Mouse (Mus musculus) heart, embryonic 10.5 days (tissue): ENCODE measurements around the gene Olfr293. TPM values are rescaled to one million over a fixed set of nuclear protein-coding genes. Genes with fewer than 3 reads are reported as not detected.

Experiments used
- DNase-seq: peaks from one replicate; pipeline ENCODE4 v3.0.0-alpha.2; 2017; ENCODE audit warnings: low spot score
- H3K27ac ChIP-seq: fragments of 300-500 bp; sonication (generic); 2 replicates; pipeline ENCODE4 v1.5.1; 2016; ENCODE audit warnings: mild to moderate bottlenecking
- H3K27me3 ChIP-seq: fragments of 300-500 bp; sonication (generic); 2 replicates; pipeline ENCODE4 v1.6.1; 2016; ENCODE audit warnings: mild to moderate bottlenecking; ENCODE audit not compliant: poor library complexity, insufficient read depth, severe bottlenecking
- H3K36me3 ChIP-seq: fragments of 300-500 bp; sonication (generic); 2 replicates; pipeline ENCODE4 v1.6.1; 2016; ENCODE audit warnings: mild to moderate bottlenecking, moderate library complexity
- H3K4me1 ChIP-seq: fragments of 300-500 bp; sonication (generic); 2 replicates; pipeline ENCODE4 v1.6.1; 2016; ENCODE audit warnings: mild to moderate bottlenecking
- H3K4me3 ChIP-seq: fragments of 300-500 bp; sonication (generic); 2 replicates; pipeline ENCODE4 v1.5.1; 2016; ENCODE audit warnings: mild to moderate bottlenecking, moderate library complexity
- H3K9me3 ChIP-seq: fragments of 300-500 bp; sonication (generic); 2 replicates; pipeline ENCODE4 v1.6.1; 2016; ENCODE audit warnings: mild to moderate bottlenecking, moderate library complexity
- WGBS: fragments of 180-500 bp; shearing (Covaris S2); methylation state at CpG from one replicate; pipeline ENCODE4 v1.1.7; 2016; 5-methylcytosine and 5-hydroxymethylcytosine counted together
- polyA plus RNA-seq: library from polyadenylated mRNA; unstranded; fragments of >200 nt; fragmentation: Nextera tagmentation; extraction: Ambion mirVana; gene quantifications from 2 replicates; pipeline ENCODE4 v1.2.1, GENCODE M21; 2016

Olfr293 gene
- polyA plus RNA-seq, result not detected in 2 replicates

GRCm38 (mm10) chr7:86648761-86649160 lies at the start of gene Olfr293:
TSS of gene Olfr293 (plus strand) at chr7:86649061.
- Histone ChIP-seq H3K9me3 (no peaks in the 10 kb centered on the region), H3K4me3 (no peak within 1 kb of the TSS), H3K27ac (no peak within 1 kb of the TSS), H3K36me3 (no peaks in the 10 kb centered on the region), H3K27me3 (no peaks in the 10 kb centered on the region), H3K4me1 (no peaks in the 10 kb centered on the region)
- no peak for DNase-seq
- WGBS, result 91% methylated on average over 4 of the region's 4 CpGs

DNA sequence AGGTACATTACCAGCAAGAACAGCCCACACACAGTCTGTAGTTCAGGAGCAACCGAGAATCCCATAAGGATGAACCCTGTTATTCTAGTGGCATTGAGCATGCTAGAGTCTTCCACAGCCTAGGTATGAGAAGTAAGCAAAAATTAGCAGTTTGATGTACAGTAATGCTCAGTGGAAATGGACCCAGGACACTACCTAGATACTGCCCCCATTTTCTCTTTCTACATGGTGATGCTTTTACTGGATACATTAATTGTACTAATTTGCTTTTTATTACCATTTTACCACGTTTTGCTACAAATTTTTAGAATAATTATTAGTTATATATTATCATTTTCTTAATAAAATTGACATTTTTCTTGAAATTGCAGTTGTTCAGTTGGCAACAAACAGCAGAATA lies 32.3 kb upstream of the Olfr293 start, which contains the start of gene Olfr294:
Gene Olfr294 (minus strand): TSS at position 101 of the 400 bp plus-strand sequence.
- Histone ChIP-seq H3K27me3 (no peaks in the 10 kb centered on the region), H3K27ac (no peak within 1 kb of the TSS), H3K4me3 (no peak within 1 kb of the TSS), H3K4me1 (no peaks in the 10 kb centered on the region), H3K9me3 (no peaks in the 10 kb centered on the region), H3K36me3 (no peaks in the 10 kb centered on the region)
- WGBS, result 63% methylated on average over 2 of the region's 2 CpGs
- no peak for DNase-seq

DNA sequence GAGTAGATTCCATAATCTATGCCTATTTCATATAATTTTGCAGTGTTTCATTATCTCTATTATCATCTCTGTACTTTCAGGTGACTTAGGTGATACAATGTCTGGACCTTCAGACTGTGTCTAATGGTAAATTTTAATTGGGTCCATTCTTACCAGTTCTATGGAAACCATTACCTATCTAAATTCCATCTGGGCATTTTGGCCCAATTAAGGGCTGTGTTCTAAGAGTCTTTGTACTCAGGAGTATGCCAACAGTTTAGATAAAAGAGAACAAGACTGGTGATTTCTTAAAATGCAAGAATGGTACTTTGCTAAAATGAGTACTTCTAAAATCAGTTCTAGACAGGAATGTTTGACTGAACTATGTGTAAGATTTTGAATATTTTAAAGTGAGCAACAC lies 39.2 kb downstream of the Olfr293 start, which contains the start of gene Olfr292:
Gene Olfr292 (plus strand): TSS at position 301 of the 400 bp plus-strand sequence.
- Histone ChIP-seq H3K9me3 (no peaks in the 10 kb centered on the region), H3K27me3 (no peaks in the 10 kb centered on the region), H3K27ac (no peak within 1 kb of the TSS), H3K36me3 (no peaks in the 10 kb centered on the region), H3K4me1 (no peaks in the 10 kb centered on the region), H3K4me3 (no peak within 1 kb of the TSS)
- no peak for DNase-seq

Other genes with a start within 250 kb of the Olfr293 start
- not detected in 2 replicates for gene Olfr301, start 245.2 kb upstream of the Olfr293 start, polyA plus RNA-seq
- gene Olfr299, start 189.1 kb upstream of the Olfr293 start, polyA plus RNA-seq, result not detected in 2 replicates
- gene Olfr298, start 156.6 kb upstream of the Olfr293 start, polyA plus RNA-seq, result not detected in 2 replicates
- not detected in 2 replicates for gene Olfr297, start 129.1 kb upstream of the Olfr293 start, polyA plus RNA-seq
- not detected in 2 replicates for gene Olfr295, start 65.2 kb upstream of the Olfr293 start, polyA plus RNA-seq
- not detected in 2 replicates for gene Olfr294, start 32.4 kb upstream of the Olfr293 start, polyA plus RNA-seq
- not detected in 2 replicates for gene Olfr292, start 39.3 kb downstream of the Olfr293 start, polyA plus RNA-seq
- gene Folh1, start 126.9 kb downstream of the Olfr293 start, polyA plus RNA-seq, result not detected in 2 replicates
- not detected in 2 replicates for gene Vmn2r77, start 146.0 kb downstream of the Olfr293 start, polyA plus RNA-seq